Mouse (Mus musculus) testis, postnatal 14 days (tissue): ENCODE results near the gene Ccdc162.
"Not testable (repeated sequence)": the region's sequence is repeated elsewhere in the genome, so short reads cannot be mapped to it uniquely, and the experiment has no call there.

ENCODE experiments used
- DNase-seq: peaks from one replicate; pipeline ENCODE4 v3.0.0; 2021; ENCODE audit warnings: low spot score

The Ccdc162 gene

DNA sequence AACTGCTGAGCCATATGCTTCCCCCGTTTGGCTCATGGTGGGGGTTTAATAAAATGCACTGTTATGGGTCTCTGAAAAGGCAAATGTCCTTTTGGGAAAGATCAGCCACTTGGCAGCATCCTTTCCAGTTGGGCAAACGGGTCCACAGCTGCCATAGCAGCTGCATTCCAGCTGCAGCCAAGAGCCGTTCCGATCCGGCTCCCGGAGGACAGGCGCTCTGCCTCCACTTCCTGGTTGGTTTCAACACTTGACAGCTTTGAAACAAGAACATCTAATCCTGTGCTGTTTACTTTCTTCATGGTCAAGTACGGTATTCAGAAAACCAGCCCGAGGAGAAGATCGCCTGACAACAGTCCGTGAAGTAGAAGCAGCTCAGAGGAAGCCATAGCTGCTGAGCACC is 19.4 kb downstream of the Ccdc162 start:
- no peak for DNase-seq

DNA sequence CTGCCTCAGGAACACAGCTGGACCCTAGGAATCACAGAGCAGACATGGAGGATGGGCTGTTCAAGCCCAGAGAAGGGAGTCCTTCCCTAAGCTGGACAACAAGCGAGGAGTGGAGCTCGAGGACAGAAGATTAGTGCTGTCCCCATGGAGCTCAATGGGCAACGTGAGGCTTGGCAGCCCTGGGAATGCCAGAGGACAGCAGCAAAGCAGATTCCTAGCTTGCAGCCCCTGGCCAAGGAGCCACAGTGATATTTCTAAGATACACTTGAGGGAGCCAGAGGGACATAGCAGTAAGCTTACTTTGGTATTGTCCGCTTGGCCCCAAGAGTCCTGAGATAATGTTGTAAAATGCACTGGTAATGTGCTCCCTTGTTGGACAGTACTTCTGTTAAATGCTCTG is 25.5 kb downstream of the Ccdc162 start:
- DNase-seq = no peak

DNA sequence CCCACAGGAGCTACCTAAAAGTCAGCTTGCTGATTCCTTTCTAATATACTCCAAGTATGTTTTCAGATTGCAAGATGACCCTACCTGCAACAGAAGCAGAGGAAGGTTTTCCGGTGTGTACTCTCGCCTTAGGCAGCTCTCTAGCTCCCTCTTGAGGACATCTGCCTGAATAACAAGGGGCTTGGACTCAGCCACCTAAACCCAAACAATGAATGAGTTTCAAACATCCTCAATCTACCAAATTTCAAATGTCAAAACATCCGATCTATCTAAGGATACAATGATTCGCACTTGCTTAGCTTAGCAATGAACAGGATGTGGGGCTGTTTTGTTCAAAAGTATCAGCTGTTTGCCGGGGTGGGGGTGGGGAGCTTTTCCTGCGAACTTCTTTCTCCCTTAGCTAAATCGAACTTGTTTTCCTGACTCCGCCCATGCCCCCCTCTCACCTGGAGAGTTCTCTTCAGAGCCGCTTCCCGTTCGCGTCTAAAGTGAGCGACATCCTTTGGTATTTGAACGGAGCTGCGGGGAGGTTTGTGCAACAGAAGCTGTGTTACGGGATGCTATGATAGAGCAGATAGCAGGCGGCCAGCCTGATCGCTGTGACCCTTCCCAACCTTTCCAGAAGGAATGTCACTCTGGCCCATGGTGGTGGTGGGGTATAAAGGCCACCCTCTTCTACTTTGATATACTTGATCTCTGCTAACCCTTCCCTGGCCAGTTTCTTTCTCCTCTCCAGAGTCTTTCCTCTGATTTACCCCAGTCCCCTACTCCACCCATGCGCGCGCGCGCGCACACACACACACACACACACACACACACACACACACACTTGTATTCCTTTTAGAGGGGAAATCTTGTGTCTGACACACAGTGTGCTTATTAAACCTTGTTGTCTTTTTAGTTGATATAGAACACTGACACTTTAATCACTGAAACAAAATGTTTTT is 26.2 kb downstream of the Ccdc162 start:
- peak; percentile 65 for DNase-seq

- DNase-seq = peak; percentile 31
Observed at GRCm38 (mm10) chr10:41684548-41684996, 31.9 kb downstream of the Ccdc162 start.

DNA sequence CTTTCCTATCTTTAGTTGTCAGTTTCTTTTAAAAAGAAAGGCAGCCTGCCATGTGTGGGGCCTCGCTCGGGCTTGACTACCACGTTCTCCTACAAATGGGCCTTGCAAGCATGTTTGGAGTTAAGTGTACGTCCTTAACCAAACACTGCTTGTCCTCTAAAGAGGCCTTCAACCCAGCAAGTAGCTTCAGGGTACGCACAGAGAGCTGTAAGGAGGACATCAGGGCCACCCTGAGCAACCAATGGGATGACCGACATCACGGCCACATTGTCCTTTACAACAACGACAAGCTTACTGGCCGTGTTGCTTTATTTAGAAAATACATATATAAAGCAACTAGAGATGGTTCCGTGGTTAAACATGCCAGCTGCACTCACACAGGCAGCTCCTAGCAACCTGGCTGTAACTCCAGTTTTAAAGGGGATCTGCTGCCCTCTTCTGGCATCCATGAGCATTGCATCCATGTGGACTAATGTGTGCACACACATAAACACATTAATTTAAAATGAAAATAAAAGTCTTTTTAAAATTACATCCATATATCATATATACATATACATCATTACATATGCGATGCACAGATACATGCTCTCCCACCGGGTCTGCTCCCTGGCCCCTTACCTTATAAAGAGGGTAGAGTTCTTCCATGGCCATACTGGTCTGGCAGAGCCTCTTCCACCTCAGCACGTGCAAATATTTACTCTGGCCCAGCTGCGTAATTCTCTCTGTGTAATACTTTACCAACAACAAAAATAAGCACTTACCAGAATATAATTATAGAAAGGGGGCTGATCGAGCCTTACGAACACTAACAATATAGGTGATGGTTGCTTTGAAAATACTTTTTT is 33.7 kb downstream of the Ccdc162 start:
- DNase-seq = peak; percentile 67

GRCm38 (mm10) chr10:41678746-41679360 is 37.6 kb downstream of the Ccdc162 start:
- DNase-seq = peak; percentile 85

- DNase-seq = no peak
Observed at GRCm38 (mm10) chr10:41677396-41677795, 39.0 kb downstream of the Ccdc162 start.

DNA sequence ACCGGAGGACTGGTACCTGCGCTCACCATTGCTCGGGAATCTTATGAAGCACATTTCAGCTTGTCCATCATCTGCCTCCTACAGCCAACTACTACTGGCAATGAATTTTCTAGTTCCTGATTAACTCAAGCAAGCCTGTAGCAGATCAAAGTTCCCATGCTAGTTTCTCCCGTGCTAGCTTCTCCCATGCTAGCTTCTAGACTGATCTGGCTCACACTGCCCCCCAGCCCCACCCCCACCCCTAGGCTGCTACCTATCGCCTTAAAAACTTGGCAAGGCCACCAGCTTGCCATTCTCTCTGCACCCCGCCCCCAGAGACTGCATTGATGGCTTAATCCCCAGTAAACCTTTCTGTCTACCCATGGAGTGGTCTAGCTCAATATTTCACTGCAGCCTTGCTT is 39.8 kb downstream of the Ccdc162 start:
- no peak for DNase-seq

DNA sequence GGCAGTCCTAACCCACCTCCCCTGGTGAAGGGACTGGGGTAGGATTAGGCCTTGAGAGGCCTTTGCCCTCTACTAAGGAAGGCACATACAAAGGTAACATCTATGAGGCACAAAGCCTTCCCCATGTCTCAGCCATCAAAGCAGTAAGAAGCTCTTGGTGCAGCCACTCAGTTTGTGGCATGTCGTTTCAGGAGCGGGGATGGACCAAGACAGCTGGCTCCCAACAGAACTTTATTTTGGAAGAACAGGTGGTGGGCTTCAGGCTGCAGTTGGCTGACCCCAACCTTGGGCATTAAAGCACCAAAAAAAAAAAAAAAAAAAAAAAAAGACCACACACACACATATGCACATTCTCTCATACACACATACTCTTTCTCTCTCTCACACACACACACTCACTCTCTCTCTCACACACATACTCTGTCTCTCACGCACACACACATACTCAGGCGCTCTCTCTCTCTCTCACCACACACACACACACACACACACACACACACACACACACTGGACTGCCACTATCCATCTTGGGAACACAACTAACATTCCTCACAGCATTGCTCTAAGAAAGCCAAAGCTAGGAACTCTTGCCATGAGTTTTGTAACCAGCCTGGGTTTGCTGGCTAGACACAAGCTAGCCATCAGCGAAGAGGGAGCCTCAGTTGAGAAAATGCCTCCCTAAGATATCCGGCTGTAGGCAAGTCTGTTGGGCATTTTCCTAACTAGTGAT is 40.4 kb downstream of the Ccdc162 start:
- no peak for DNase-seq

GRCm38 (mm10) chr10:41675243-41675642 is 41.2 kb downstream of the Ccdc162 start:
- no peak for DNase-seq

- no peak for DNase-seq
Observed at GRCm38 (mm10) chr10:41674362-41674761, 42.1 kb downstream of the Ccdc162 start.

GRCm38 (mm10) chr10:41670196-41670595 is 46.2 kb downstream of the Ccdc162 start:
- DNase-seq = no peak

DNA sequence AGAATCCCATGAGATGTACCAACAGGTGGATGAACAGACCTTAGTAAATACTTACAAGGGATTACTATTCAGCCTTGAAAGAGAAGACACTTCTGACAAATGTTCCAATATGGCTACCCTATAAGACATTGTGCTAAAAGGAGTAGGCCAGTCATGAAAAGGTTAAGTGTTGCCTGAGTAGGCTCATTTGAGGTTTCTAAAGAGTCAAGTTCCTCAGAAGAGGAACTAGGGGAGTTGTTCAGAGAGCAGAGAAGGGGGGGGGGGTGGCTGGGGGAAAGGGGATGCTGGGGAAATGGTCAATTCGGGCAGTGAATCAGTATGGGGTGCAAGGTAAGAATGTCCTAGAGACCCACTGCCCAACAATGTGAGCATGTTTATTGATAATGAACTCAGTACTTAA is 50.9 kb downstream of the Ccdc162 start:
- DNase-seq = no peak

DNA sequence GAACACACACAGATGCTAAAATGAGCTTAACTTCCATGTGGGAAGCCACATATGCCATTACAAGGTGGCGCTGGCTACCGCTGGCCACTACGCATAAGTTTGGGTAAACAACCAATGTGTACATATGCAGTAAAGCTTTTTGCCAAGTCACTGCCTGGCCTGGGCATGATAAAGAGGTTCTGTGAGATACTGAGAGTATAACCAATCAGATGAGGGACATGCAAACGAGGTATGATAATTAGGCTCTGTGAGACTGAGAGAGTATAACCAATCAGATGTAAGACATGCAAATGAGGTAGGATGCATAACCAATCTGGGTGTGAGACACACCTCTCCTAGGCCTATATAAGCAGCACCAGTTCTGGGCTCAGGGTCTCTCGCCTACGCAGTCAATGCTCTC is 56.8 kb downstream of the Ccdc162 start:
- DNase-seq = not testable (repeated sequence)

DNA sequence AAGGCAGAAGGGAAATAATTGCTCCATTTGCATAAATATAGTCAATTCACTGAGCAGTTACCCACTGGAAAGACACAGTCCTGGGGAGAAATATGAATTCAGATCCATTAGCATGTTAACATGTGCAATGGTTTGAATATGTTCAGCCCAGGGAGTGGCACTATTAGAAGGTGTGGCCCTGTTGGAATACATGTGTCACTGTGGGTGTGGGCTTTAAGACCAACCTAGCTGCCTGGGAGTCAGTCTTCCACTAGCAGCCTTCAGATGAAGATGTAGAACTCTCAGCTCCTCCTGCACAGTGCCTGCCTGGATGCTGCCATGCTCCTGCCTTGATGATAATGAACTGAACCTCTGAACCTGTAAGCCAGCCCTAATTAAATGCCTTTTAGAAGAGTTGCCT is 60.8 kb downstream of the Ccdc162 start:
- DNase-seq = not testable (repeated sequence)

GRCm38 (mm10) chr10:41652988-41653387 is 63.4 kb downstream of the Ccdc162 start:
- DNase-seq = no peak

DNA sequence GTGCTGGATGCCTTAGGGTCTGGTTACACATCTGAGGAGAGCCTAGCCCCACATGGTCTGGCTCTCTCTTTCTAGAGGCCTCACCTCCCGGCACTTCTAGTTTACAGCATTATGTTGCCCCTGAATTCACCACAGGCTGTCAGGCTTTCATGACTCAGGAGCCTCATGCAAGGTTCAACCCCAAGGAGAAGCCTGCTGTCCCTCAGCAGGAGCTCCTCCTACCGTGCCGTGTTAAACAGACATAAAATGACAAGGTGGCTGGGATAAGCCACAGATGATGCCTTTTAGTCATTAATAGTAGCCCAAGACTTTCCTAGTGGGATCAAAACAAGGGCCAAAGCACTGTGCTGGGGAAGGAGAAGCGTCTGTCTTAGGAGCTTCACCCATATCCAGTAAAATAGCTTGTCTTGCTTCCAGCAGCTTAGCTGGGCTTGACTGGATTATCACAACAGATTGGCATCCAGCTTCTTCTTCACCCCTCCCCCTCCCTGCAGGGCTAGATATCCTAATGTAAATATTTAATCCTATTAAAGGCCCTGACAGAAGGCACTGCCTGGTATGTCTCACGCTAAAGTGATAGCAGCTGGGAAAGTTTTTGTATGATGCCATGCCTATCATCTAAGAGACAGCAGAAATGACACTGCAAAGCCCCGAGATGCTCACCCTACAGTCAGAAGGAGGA is 64.2 kb downstream of the Ccdc162 start:
- no peak for DNase-seq

- no peak for DNase-seq
Observed at GRCm38 (mm10) chr10:41651532-41651931, 64.9 kb downstream of the Ccdc162 start.

DNA sequence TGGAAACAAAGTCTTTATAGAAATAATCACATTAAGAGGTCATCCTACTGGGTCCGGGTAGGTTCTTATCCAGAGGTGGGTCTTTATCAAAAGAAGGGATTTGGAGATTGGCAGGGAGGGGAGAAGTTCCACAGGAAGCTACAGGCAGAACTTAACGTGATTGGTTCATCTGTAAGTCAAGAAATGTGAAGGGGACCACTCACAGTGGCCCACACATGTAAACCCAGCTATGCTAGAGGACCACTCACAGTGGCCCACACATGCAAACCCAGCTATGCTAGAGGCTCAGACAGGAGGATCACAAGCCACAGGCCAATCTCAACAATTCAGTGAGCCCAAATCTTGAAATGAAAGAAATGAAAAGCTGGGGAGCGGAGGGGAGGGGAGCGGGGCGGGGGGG is 67.2 kb downstream of the Ccdc162 start:
- DNase-seq = no peak

DNA sequence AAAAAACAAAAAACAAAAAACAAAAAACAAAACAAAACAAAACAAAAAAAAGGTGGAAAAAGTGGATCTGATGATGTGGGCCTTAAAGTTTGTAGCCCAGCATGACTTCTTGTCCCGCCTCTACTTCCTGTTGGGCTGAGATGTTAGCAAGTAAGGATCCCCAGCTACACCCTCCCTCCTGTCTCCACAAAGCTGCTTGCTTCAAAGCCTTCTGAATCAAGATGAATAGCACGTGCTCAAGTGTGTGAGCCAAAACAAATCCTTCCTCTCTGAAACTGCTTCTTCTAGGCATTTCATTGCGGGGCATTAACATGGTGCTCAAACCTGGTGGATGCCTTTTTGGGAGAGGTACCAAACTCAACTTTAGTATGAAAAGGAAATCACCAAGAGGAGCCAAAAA is 77.7 kb downstream of the Ccdc162 start:
- no peak for DNase-seq
